Mouse (Mus musculus) urinary bladder, adult 18-20 months (tissue): ENCODE measurements at regions not wholly inside any gene's neighbourhood (a gene's known extent, or its start where the extent isn't known, plus 50 kb on each side); places are given as distances from the start of the nearest gene placed in this dataset.
A peak's percentile ranks its signal among the peaks of the same experiment; 100 is the strongest.

Experiments
- DNase-seq, 2 experiments: peaks; one replicate each; pipeline ENCODE4 v3.0.0; 2022; ENCODE audit warnings: low spot score in 2 of 2, mixed read lengths in 2 of 2

DNA sequence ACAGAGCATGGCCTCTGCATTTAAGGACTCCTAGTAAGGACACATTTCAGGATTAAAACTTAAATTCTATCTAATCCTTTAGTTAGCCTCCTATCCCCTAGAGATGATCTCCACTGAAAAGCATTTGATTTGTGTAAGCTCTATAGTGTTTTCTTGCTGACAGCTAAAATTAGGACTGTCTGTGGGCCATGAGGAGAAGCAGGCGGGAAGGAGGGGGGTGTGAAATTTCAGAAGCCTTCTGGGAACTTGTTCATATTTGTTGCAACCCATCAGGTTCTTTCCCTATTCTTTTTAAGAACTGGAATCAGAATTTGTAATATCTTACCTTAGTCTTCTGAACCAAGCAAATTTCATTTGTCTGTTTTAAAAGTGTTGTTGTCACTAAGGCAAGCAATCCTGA is 114.7 kb upstream of the Sp4 start:
- no peak for DNase-seq

DNA sequence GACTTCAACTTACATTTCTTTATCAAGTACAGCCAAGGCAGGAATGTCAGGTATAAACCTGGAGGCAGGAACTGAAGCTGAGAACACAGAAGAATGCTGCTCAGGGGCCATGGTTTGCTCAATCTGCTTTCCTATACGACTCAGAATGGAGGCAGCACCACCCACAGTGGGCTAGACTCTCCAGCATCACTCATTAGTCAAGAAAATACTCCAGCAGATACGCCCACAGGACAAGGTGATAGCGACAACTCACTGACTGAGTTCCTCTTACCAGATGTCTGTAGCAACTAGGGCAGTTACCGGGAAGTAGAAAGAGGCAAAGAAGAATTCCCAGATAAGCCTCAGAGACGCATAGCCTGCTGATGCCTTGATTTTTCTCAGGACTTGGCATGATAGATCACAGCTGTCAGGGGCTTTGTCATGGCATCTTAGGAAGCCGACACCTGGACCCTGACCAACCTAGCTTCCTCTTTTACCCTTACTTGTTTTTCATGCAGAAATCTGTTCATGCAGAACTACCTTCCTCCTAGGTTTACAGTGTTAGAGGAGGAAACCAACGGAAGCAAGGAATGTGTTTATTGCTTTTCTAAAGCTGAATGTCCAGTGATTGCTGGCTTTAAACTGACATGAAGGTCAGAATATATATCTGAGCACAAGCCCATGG is 110.7 kb upstream of the Sp4 start:
- DNase-seq: no peak

DNA sequence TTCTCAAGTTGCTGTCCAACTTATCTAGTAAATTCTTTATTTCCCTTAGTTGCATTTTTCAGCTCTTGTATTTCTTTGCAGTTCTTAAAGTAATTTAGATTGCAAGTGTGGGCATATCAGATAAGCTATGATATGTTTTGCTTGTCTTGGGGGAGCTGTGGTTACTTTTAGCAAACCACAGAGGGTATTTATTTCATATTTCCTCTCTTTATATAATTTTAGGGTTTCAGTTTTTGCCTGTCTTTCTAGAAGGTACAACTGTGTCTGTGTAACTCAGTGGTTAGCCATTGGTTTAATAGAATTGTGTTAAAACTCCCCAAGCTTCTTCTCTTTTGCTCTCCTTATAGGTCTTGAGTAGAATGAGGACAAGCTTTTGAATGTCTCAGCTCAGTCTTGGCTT is 109.7 kb upstream of the Sp4 start:
- DNase-seq: no peak

DNA sequence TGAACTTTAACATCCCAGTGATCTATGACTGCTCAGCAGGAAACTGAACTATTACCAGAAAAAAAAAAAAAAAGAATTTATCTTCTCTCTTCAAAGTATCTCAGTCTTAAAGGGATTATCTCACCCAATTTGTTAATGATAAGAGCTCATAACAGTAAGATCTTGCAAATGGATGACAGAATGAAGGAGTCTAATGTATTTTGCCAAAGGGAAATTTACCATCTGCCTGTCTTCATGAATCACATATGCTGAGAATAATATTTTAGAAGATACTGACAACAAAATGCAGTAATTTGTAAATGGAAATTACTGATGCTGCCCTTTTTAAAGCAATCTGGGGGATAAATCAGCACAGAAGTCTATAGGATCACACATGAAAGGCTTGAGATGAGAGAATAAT is 103.9 kb upstream of the Sp4 start:
- no peak for DNase-seq

DNA sequence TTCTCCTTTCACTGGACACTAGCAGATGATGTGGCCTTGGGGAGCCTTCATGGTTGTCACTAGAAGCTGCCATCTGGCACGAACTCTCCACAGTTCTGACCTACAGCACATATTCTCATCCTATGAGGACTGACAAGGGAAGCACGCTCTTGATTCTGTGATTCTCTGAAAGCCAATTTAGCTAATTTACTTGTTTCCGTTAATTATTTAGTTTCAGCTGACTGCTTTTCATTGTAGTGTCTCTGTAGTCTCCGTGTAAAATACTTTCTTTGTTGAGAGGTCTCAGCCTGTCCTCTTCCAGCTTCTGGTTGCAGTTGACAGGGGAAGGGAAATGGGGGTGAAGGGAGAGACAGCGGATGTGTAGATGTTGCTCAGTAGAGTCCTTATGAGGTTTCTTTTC is 102.9 kb upstream of the Sp4 start:
- no peak for DNase-seq

DNA sequence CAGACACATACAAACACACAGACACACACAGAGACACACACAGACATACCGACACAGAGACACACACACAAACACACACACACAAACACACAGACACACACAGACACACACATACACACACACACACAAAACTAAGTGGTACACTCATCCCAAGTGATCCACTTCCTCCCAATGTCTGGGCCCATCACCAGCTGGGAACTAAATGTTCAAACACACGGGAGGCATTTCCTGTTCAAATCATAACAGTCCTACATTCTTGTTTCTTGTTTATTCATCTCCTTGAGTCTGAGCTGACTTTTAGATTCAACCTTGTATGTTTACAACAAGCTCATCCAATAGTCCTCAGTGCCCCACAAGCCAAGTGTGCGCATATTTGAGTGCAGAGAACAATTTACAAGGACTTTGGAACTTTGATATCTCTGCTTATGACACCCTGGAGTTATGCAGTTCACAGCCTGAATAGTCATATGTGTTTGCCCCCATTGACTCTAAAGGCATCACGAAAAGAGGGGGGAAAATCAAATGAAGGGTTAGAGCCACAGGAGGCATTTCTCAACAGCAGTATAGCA is 102.4 kb upstream of the Sp4 start:
- DNase-seq: no peak

DNA sequence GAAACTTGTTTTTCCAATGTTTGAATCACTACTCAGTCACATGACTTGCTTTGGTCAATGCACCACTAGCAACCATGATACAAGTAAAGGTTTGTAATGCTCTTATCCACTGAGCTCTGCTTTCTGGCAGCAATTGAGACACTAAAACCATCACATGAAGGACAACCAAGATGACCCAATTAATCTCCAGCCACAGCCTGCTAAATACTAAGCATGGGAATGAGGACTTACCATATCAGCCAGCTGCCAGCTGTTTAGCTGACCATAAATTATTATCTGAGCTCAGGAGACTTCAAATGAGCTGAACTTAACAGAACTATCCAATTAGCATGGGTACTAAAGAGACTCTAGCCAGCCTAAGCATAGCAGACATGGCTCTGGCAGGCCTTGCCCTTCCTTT is 100.1 kb upstream of the Sp4 start:
- DNase-seq: no peak

DNA sequence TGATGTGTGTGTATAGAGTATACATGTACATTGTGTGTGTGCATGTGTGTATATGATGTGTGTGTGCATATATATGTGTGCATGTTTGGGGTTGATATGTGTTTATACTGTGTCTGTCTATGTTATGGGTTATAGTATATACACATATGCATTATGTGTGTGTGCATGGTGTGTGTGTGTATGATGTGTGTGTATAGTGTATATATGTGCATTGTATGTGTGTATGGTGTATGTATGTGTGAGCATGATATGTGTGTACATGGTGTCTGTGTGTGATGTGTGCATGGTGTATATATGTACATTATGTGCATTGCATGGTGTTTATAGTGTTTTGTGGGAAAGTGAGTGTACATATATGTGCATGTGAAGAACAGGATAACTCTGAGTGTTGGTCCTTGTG is 90.4 kb upstream of the Sp4 start:
- DNase-seq: no peak

DNA sequence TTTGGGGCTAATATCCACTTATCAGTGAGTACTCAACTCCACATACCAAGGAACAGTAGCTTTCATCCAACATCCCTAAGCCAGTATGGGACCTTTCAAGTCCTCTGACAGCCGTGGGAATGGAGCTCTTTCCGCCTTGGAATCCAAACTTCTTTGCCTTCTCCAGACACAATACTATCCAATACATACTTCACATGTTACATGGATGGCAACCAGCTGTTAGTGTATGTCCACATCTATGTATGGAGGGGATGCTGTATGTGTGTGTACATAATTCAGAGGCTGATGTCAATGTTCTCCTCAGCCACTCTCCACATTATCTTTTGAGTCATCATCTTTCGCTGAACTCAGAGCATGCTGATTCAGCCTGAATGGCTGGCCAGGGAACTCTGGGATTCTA is 79.8 kb upstream of the Sp4 start:
- DNase-seq: no peak

DNA sequence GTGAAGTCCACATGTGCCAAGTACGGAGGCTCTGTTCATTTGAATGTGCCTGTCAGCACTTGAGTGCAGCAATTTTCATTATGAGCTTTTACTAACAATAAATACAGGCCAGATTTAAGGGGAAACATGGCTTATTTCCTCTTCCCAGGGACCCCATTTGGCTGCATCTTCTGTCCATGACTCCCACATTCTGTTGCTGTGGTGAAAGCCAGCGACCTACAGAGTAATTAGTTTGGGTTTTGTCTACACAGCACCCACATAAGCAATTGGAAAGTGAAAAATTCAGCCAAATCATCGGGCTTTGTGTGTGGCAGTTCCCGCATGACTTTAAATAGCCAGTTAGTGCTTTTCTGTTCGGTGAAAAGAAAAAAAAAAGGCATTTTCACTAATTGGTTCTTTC is 76.7 kb upstream of the Sp4 start:
- no peak for DNase-seq

DNA sequence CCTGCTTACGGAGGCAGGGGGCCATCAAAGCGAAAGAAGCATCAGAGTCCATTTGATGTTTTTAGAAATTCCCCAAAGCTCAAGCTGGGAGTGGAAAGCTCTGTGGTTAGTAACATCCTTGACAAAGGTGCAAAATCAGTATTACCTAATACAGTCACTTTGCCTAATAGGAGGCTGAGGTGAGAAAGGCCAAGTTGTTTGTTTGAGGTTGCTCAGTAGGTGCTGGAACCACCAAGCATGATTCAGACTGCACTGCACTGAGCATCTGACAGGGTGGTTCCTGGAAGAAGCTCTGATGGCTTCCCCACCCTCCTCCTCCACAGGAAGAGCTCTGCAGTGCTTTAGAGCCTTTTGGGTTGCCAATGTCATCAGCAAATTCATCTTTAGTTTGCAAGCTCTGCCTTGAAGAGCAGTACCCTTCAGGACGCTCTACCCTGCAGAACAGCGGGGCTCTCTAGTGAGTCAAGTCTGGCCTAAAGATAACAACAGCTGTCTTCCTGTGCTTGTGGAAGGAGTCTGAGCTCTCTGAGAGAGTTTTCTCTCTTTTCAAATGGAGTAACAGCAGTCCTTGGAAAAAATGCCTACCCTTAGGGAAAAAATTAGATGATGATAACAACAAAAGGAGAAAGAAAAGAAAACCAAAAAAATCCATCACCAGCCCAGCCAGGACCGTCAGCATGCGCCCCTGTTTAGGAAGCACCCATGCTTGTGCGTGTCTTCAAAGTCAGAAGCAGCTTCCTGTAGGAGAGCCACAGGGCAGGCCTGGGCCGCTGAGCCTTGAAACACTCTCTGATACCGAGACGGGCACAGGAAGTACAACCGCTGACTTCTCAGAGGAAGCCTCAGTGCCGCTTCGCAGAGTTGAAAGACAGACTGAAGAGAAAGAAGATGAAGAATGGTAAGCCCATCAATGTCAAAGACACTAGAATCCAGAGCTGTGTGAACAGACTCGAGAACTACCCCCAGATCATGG is 75.6 kb upstream of the Sp4 start:
- no peak for DNase-seq

DNA sequence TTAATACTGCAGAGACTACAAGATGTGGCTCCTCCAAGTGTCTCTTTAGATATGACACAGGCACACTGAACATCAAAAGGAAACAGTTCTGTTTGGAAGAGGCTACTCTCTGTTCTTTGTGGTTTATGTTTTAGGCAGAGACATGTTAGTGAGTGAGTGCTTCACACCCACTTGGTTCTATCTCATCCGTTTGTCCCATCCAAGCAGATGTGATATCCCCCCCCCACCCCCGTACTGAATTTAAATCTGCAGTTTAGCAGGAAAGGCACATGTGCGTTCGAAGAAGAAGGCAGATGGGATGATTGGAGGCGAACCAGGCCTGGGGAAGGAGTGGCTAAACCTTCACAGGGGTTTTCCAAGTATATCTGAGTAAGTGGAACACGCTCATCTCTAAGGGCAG is 72.0 kb upstream of the Sp4 start:
- DNase-seq: no peak

DNA sequence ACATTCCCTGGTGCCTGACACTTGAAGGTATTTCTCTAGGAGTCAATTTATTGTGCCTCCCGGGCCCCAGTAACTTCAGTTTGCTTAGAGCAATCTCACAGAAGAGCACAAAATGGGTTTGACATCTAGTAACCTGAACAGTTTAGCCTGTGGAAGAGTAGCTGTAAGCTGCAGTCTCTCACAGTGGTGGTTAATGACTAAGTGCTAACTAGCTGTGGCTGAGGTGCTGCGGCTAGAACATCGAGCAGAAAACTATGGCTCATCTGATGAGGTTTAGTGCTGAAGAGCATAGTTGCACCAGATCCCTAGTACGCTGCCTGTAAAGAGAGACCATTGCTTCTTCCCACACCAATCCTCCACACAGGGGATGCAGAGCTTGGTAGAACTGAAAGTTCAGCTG is 70.7 kb upstream of the Sp4 start:
- no peak for DNase-seq

DNA sequence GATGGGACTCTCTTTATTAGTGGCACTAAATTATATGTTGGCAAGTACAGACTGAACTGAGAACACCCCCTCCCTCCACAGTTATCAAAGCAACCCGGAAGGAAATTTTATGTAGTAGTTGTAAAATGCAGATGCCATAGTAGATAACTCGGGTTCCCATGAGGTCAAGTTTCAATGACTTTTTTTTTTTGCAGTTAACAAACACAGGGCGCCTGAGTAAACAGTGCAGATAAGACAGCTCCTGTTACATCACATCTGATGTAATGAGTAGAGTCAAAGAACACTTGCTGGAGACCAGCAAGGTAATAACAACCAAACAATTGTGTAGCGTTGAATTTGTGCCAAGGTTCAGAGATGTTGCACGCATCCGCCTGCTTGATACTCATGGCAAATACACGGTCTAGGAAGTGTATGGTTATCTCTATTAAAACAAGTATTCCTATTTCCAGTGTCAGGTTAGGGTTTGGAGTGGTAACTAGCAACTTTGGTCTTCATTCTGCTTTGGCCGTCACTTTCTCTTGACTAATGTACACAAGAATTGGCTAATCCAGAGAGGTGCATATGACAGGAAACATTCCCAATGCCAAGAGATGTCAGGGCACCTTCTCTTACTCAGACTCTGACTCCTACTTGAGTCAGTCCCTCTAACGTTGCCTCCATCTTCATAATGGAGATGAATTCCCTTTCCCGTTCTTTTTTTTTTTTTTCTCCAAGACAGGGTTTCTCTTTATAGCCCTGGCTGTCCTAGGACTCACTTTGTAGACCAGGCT is 66.3 kb upstream of the Sp4 start:
- DNase-seq: peak; percentile 3 to 5

DNA sequence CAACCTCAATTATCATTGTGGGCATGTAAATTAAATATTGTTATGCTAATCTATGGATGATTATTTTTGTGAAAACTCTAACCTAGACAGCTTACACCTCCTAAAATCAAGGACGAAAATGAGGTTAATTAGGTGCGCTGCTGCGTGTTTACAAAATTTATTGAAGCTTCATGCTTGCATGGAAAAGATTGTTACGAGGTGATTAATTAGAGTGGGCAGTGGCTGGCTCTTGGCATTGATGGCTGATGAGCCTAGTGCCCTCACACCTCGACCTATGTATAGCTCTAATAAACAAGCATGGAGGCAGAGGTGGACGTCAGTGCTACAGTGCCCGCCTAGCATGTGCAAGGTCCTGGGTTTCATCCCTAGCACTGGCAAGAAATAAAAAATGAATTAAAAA is 51.6 kb upstream of the Sp4 start:
- DNase-seq: no peak

DNA sequence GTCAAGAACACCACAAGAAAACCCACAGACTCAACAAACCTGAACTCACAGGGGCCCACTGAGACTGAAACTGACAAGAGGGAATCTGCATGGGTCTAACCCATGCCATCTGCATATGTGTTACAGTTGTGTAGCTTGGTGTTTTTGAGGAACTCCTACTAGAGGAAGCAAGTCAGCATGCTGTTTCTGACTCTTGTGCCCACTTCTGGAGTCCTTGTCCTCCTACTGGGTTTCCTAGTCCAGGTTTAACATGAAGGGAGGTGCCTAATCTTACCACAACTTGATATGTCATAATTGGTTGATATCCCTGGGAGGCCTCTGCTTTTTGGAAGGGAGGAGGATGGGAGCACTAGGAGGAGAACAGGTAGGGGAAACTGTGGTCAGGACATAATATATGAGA is 50.2 kb upstream of the Sp4 start:
- no peak for DNase-seq
